Mouse (Mus musculus) kidney, embryonic 16.5 days (tissue): ENCODE results near the gene Sgca. TPM values are rescaled to one million over a fixed set of nuclear protein-coding genes. Genes with fewer than 3 reads are reported as not detected.

Source experiments
- ATAC-seq: fragments of 200-750 bp; cut with Nextera tagmentation; 2 replicates; pipeline ENCODE4 v1.8.0; 2017; ENCODE audit warnings: moderate TSS enrichment; ENCODE audit not compliant: low FRiP score, low TSS enrichment
- H3K27ac ChIP-seq: fragments of 300-500 bp; sonication (generic); 2 replicates; pipeline ENCODE4 v1.5.1; 2014; ENCODE audit warnings: low read length
- H3K27me3 ChIP-seq: fragments of 300-500 bp; sonication (generic); 2 replicates; pipeline ENCODE4 v1.6.1; 2014; ENCODE audit warnings: low read length, control low read depth, mixed read lengths; ENCODE audit not compliant: insufficient read depth
- H3K36me3 ChIP-seq: fragments of 300-500 bp; sonication (generic); 2 replicates; pipeline ENCODE4 v1.6.1; 2014; ENCODE audit warnings: low read length, control low read depth, mixed read lengths; ENCODE audit not compliant: insufficient read depth
- H3K4me1 ChIP-seq: fragments of 300-500 bp; sonication (generic); 2 replicates; pipeline ENCODE4 v1.6.1; 2014; ENCODE audit warnings: low read length, control low read depth, mixed read lengths; ENCODE audit not compliant: insufficient read depth
- H3K4me2 ChIP-seq: fragments of 300-500 bp; sonication (generic); replicated peaks from 2 replicates; pipeline ENCODE4 v1.6.1; 2014; ENCODE audit warnings: low read depth, low read length
- H3K4me3 ChIP-seq: fragments of 300-500 bp; sonication (generic); 2 replicates; pipeline ENCODE4 v1.5.1; 2014; ENCODE audit warnings: mild to moderate bottlenecking, low read length
- H3K9ac ChIP-seq: fragments of 300-500 bp; sonication (generic); replicated peaks from 2 replicates; pipeline ENCODE4 v1.6.1; 2014; ENCODE audit warnings: low read length
- H3K9me3 ChIP-seq: fragments of 300-500 bp; sonication (generic); 2 replicates; pipeline ENCODE4 v1.6.1; 2016; ENCODE audit warnings: low read length, control low read depth
- WGBS: fragments of 180-500 bp; shearing (Covaris S2); extraction: QIAGEN DNeasy Blood & Tissue Kit; methylation state at CpG from one replicate; pipeline ENCODE4 v1.1.7; 2014; 5-methylcytosine and 5-hydroxymethylcytosine counted together
- polyA plus RNA-seq: library from polyadenylated mRNA; unstranded; fragments of >200 nt; fragmentation: Nextera tagmentation; extraction: Ambion mirVana; gene quantifications from 2 replicates; pipeline ENCODE4 v1.2.1, GENCODE M21; 2015

Gene Sgca
- polyA plus RNA-seq = 0.19 and 0.71 TPM in 2 replicates

DNA sequence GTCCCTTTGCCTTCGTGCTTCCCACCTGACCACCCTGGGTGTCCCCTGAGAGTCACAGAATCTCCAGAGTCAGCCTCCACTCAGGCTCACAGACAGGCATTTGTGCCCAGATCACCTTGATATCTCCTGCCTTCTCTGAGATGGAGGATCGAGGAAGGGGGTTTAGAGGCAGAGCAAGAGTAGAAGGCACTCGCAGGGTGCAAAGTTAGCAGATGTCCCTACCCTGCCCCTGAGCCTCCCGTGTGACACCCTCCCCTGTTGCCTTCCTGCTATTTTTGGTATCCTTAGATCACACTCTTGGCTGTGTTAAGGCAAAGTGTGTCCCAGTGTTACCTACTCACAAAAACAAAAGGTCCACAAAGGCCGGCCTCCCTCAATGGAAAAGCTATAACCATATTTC is at the start of gene Sgca:
Gene Sgca, minus strand, starts transcription at position 129 of the 400 bp plus-strand sequence.
- Histone ChIP-seq H3K36me3 (no peaks in the 10 kb centered on the region), H3K4me1 (no peaks in the 10 kb centered on the region), H3K9ac (no peak within 1 kb of the TSS), H3K27me3 (no peaks in the 10 kb centered on the region), H3K27ac (no peak within 1 kb of the TSS), H3K9me3 (no peaks in the 10 kb centered on the region), H3K4me3 (no peak within 1 kb of the TSS), H3K4me2 (no peak within 1 kb of the TSS)
- no peak for ATAC-seq
- WGBS = 68% methylated on average over 5 of the region's 5 CpGs

DNA sequence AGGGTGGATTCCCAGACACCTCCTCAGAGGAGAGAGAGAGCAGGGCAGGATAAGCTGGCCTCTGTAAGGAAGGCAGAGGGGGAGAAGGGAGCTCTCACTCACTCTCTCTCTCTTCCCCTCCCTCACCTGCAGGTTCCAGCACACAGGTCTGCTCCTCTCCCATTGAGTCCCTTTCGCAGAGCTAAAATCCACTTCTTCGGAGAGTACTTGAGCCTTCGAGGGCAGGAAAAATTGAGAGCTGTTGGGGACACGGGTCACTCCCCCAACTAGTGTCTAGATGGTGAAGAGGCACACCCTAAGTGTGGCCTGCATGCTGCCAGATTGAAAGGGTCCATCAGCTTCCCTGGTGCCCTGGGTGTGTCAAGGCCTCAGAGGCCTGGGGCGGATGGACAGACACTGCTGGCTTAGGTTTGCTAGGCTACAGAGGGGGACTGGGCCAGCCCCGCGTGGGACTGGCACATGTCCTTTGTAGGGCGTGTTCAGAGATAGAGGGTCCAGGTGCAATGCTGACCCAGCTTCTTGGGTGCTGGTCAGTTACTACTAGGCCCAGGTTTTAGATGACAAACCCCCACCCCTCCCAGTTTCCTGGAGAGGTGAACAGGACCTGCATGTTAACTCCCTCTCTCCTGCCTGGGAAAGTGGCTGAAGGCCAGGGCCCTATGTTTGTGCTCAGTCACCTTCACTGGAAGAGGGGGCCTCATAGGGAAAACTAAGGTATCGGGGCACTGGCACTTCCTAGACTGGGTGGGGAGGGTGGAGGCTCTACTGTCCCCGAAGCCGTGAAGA is 49.3 kb upstream of the Sgca start:
- peak; percentile 43 for ATAC-seq
- Histone ChIP-seq H3K9ac (no peak overlapping the region), H3K4me2 (no peak overlapping the region), H3K9me3 (0 out of 2 replicates have a peak, but pooled peaks cover 5% of the 10 kb centered on the region), H3K4me3 (no peak overlapping the region), H3K4me1 (peaks cover 31% of the 10 kb centered on the region), H3K27me3 (no peaks in the 10 kb centered on the region), H3K27ac (peak overlapping the region; percentile 76), H3K36me3 (peaks cover 26% of the 10 kb centered on the region)
- whole genome bisulfite sequencing = 70% methylated on average over 11 of the region's 11 CpGs

DNA sequence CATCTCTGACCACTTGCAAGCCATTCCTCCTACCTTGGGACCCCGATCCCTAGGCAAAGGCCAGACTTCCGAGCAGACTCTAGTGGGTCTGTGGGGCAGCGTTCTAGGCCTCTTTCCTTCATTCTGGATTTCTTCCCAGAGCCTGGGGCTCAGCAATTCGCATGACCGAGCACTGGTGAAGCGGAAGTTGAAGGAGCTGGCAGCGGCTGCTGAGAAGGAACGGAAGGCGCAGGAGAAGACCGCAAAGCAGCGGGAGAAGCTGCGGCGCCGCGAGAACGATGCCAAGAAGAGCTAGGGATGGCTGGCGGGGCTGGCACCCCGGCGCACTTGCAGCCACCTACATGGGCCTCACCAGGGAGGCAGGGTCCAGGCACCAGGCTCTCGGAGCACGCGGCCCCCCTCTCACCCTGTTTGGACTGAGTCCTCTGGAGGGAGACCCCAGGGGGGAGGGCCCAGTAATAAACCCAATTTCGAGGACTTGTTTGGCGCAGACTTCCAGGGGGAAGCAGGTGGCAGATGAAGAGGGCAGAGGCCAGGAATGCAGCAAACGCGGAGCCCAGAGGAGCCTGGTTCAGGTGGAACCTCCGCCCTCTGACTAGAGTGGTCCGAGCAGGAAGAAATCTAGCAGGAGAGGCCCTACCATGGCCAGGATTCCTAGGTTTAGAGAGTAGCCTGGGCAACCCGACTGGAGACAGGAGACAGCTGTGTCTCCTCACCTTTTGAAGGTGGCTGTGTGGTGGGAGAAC is 48.5 kb upstream of the Sgca start:
- H3K4me3 ChIP-seq = no peak overlapping the region
- no peaks in the 10 kb centered on the region for H3K27me3 ChIP-seq
- peaks cover 38% of the 10 kb centered on the region for H3K4me1 ChIP-seq
- peaks cover 23% of the 10 kb centered on the region for H3K36me3 ChIP-seq
- H3K9me3 ChIP-seq = 0 out of 2 replicates have a peak, but pooled peaks cover 5% of the 10 kb centered on the region
- H3K27ac ChIP-seq = peak overlapping the region; percentile 76
- peak; percentile 23; the same call in 1 of the 2 replicates for ATAC-seq
- no peak overlapping the region for H3K4me2 ChIP-seq
- 63% methylated on average over 29 of the region's 29 CpGs for WGBS
- H3K9ac ChIP-seq = no peak overlapping the region

- Histone ChIP-seq H3K4me3 (no peak overlapping the region), H3K27ac (no peak overlapping the region), H3K9ac (no peak overlapping the region), H3K4me1 (peaks cover 39% of the 10 kb centered on the region), H3K4me2 (no peak overlapping the region), H3K36me3 (peaks cover 23% of the 10 kb centered on the region), H3K27me3 (no peaks in the 10 kb centered on the region), H3K9me3 (0 out of 2 replicates have a peak, but pooled peaks cover 5% of the 10 kb centered on the region)
- 95% methylated on average over 9 of the region's 9 CpGs for WGBS
- ATAC-seq = no peak
Observed at GRCm38 (mm10) chr11:95023481-95023880, 47.4 kb upstream of the Sgca start.

GRCm38 (mm10) chr11:95022237-95022992 is 46.3 kb upstream of the Sgca start:
- H3K36me3 ChIP-seq = peaks cover 23% of the 10 kb centered on the region
- whole genome bisulfite sequencing = 83% methylated on average over 10 of the region's 10 CpGs
- H3K9ac ChIP-seq = no peak overlapping the region
- no peak overlapping the region for H3K4me3 ChIP-seq
- peaks cover 39% of the 10 kb centered on the region for H3K4me1 ChIP-seq
- 0 out of 2 replicates have a peak, but pooled peaks cover 5% of the 10 kb centered on the region for H3K9me3 ChIP-seq
- H3K4me2 ChIP-seq = no peak overlapping the region
- no peak overlapping the region for H3K27ac ChIP-seq
- ATAC-seq = no peak
- H3K27me3 ChIP-seq = no peaks in the 10 kb centered on the region

- H3K27ac ChIP-seq = no peak overlapping the region
- no peaks in the 10 kb centered on the region for H3K9me3 ChIP-seq
- no peak overlapping the region for H3K4me3 ChIP-seq
- H3K4me2 ChIP-seq = no peak overlapping the region
- H3K4me1 ChIP-seq = peaks cover 28% of the 10 kb centered on the region
- H3K27me3 ChIP-seq = no peaks in the 10 kb centered on the region
- no peak for ATAC-seq
- no peaks in the 10 kb centered on the region for H3K36me3 ChIP-seq
- H3K9ac ChIP-seq = no peak overlapping the region
- WGBS = 75% methylated on average over 3 of the region's 3 CpGs
Observed at GRCm38 (mm10) chr11:95015484-95015883, 39.4 kb upstream of the Sgca start.

GRCm38 (mm10) chr11:95012487-95012886 is 36.4 kb upstream of the Sgca start:
- Histone ChIP-seq H3K27me3 (no peaks in the 10 kb centered on the region), H3K9ac (0 out of 2 replicates have a peak overlapping the region, but pooled peaks have one; percentile 3), H3K4me3 (no peak overlapping the region), H3K27ac (no peak overlapping the region; the same call in 1 of the 2 replicates), H3K9me3 (no peaks in the 10 kb centered on the region), H3K4me2 (0 out of 2 replicates have a peak overlapping the region, but pooled peaks have one; percentile 69), H3K36me3 (no peaks in the 10 kb centered on the region), H3K4me1 (peaks cover 29% of the 10 kb centered on the region)
- no peak for ATAC-seq
- 50% methylated on average over 3 of the region's 3 CpGs for WGBS

- Histone ChIP-seq H3K9me3 (no peaks in the 10 kb centered on the region), H3K9ac (0 out of 2 replicates have a peak overlapping the region, but pooled peaks have one; percentile 3), H3K27me3 (no peaks in the 10 kb centered on the region), H3K4me2 (peak overlapping the region; percentile 69; the same call in 1 of the 2 replicates), H3K4me3 (no peak overlapping the region), H3K27ac (peak overlapping the region; percentile 30; the same call in 1 of the 2 replicates), H3K4me1 (peaks cover 33% of the 10 kb centered on the region), H3K36me3 (no peaks in the 10 kb centered on the region)
- ATAC-seq = no peak
- 53% methylated on average over 3 of the region's 3 CpGs for WGBS
Observed at GRCm38 (mm10) chr11:95012075-95012474, 35.9 kb upstream of the Sgca start.

DNA sequence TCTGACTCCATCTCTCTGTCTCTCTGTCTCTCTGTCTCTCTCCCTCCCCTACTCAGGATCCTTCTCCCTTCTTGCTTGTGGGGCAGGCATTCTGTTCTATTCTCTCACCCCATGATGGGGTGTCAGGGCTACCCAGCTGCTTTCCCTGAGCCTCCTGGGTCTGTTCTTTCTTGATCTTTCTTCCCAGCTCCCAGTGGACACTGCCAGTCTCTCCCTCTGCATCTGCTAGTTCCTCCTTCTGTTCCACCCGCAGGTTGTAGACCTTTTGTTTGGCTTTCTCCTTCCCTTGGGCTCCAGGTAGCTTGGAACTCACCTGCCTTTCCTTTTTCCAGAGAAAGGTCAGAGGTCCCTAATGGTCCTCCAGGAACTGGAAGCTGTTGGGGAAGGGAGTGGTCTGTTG is 35.3 kb upstream of the Sgca start:
- Histone ChIP-seq H3K36me3 (no peaks in the 10 kb centered on the region), H3K4me3 (peak overlapping the region; percentile 60; the same call in 1 of the 2 replicates), H3K9ac (peak overlapping the region; percentile 3; the same call in 1 of the 2 replicates), H3K27me3 (no peaks in the 10 kb centered on the region), H3K27ac (no peak overlapping the region), H3K9me3 (no peaks in the 10 kb centered on the region), H3K4me2 (peak overlapping the region; percentile 69), H3K4me1 (peaks cover 39% of the 10 kb centered on the region)
- no peak for ATAC-seq
- 22% methylated on average over 1 of the region's 1 CpGs for WGBS
